Mouse (Mus musculus) bone marrow, adult 2 months (tissue): ENCODE measurements at regions not wholly inside any gene's neighbourhood (a gene's known extent, or its start where the extent isn't known, plus 50 kb on each side); places are given as distances from the start of the nearest gene placed in this dataset.

ENCODE experiments used
- CTCF ChIP-seq: fragments of 200-500 bp; IDR thresholded peaks from 2 replicates; pipeline ENCODE4 v1.5.1; 2011; ENCODE audit warnings: low read length, control low read depth; ENCODE audit not compliant: control insufficient read depth, insufficient read depth
- POLR2A ChIP-seq: fragments of 200-500 bp; IDR thresholded peaks from 2 replicates; pipeline ENCODE4 v1.6.1; 2011; ENCODE audit warnings: low read depth, mild to moderate bottlenecking, control low read depth, low read length, borderline replicate concordance; ENCODE audit not compliant: control insufficient read depth

GRCm38 (mm10) chr7:136433699-136434098 lies 460.7 kb upstream of the Mgmt start:
- TF ChIP-seq CTCF: no peak
- TF ChIP-seq POLR2A: no peak
